Mouse (Mus musculus) gastrocnemius, adult 2 months (tissue): ENCODE results near the gene Gm49388. TPM values are rescaled to one million over a fixed set of nuclear protein-coding genes. Genes with fewer than 3 reads are reported as not detected.

Source experiments
- DNase-seq: peaks from one replicate; pipeline ENCODE4 v3.0.0; 2022
- H3K27ac ChIP-seq: fragments of 200-600 bp; 2 replicates; pipeline ENCODE4 v1.8.1; 2022; ENCODE audit warnings: mild to moderate bottlenecking
- H3K4me3 ChIP-seq: fragments of 200-600 bp; 2 replicates; pipeline ENCODE4 v1.8.1; 2022; ENCODE audit warnings: mild to moderate bottlenecking, moderate library complexity
- CTCF ChIP-seq: fragments of 200-600 bp; IDR thresholded peaks from 2 replicates; pipeline ENCODE4 v1.8.1; 2022; ENCODE audit warnings: antibody characterized with exemption, mild to moderate bottlenecking, moderate library complexity
- intact Hi-C: fragments of 180-260 bp; cut with DNase I; formaldehyde crosslinking; loops from one replicate; pipeline ENCODE4 v1.15.1; 2025
- total RNA-seq, 2 experiments: library from RNA; stranded (reverse); gene quantifications; 2 replicates each; pipeline ENCODE4 v1.2.3; 2021

Gene Gm49388
- total RNA-seq, 2 experiments from 2014 or later, result 1.9 to 2.1 TPM

DNA sequence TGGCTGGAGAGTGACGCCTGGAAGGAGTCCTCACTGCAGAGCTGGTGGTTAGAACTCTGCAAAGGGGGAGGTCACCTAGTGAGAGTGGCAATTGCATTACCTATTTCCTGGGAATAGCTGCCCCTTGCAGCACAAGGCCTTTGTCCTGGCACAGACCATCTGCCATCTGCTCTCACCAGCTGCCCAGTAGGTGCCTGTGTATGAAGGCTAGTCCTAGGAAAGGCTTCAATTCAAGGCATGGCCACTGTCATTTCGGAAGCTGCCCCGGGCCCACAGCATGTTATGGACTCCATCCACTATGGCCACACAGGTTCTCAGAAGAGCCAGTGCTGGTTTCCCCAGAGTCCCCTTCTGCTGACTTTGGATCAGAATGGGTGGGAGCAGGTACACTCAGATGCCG lies 13.2 kb downstream of the Gm49388 start:
- intact Hi-C loops, result no loop called here
- TF ChIP-seq CTCF, result no peak
- no peak for DNase-seq
- H3K4me3 ChIP-seq, result no peak overlapping the region
- no peak overlapping the region for H3K27ac ChIP-seq

DNA sequence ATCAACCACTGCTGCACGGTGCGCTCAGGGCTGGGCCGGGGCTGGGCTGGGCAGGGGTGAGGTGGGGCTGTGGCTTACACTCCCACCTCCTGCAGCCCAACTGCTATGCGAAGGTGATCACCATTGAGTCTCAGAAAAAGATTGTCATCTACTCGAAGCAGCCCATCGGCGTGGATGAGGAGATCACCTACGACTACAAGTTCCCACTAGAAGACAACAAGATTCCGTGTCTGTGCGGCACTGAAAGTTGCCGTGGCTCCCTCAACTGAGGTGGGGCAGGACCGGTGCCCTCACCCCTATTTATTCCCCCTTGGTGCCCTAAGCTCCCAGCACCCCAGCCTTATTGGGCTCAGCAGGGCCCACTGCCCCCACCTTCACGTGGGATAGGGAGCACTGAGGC lies 13.8 kb downstream of the Gm49388 start:
- TF ChIP-seq CTCF, result no peak
- DNase-seq, result no peak
- Histone ChIP-seq H3K4me3 (no peak overlapping the region), H3K27ac (no peak overlapping the region)
- intact Hi-C loops, result no loop called here

DNA sequence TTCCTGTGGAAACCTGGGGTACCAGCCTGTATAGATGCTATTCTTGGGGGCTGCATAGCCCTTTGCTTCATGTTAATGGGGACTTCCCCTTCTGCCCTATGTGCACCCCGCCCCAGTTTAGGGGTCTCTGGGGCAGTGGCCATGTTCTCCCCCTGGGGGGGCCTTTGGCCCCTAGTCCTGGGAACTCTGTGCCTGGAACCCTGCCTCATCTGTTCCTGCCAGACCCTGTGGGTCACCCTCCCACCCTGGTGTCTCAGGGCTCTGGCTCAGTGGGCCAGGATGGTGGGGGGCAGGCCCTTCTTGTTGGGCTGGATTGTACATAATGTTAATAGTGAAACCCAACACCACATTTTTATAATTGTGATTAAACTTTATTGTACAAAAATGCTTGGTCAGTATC lies 14.3 kb downstream of the Gm49388 start:
- no peak overlapping the region for H3K4me3 ChIP-seq
- intact Hi-C loops, result loop anchor here (1.0 to 5.0 kb wide), 3 partner anchors 43 to 136 kb away; no protein-coding TSS in a partner anchor
- H3K27ac ChIP-seq, result 0 out of 2 replicates have a peak overlapping the region, but pooled peaks have one; percentile 88
- DNase-seq, result no peak
- TF ChIP-seq CTCF, result no peak

DNA sequence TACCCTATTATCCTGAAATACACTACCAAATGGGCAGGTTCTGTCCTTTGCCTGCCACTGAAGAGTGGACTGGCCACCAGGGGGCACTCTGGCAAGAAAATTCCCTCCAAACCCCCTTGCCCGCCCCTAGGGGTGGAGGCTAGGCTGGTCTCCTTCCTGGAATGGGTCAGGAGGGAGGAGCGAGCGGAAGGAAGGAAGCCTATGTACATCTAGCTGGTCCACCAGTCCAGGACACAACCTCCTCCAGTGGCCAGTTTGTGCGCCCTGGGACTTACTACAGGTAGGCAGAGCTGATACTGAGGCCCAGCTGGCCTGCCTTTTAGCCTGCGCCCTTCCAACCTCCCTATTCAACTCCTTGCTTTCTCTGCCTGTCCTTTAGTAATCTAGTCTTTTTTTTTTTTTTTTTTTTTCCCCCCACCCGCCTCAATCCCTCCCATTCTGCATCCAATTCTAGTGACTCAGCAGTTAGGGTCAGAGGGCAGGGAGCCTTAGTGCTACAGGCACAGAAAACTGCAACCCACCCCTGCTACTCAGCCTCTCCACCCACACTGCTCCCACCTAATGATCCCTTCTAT lies 15.1 kb downstream of the Gm49388 start, which contains the start of gene Hsd3b7:
Gene Hsd3b7, plus strand, starts transcription at position 170 of the 575 bp plus-strand sequence.
- H3K4me3 ChIP-seq, result peak within 1 kb of the TSS; percentile 72
- H3K27ac ChIP-seq, result peak within 1 kb of the TSS; percentile 88
- intact Hi-C loops, result loop anchor here (1.0 to 5.0 kb wide), 3 partner anchors 42 to 135 kb away; no protein-coding TSS in a partner anchor

DNA sequence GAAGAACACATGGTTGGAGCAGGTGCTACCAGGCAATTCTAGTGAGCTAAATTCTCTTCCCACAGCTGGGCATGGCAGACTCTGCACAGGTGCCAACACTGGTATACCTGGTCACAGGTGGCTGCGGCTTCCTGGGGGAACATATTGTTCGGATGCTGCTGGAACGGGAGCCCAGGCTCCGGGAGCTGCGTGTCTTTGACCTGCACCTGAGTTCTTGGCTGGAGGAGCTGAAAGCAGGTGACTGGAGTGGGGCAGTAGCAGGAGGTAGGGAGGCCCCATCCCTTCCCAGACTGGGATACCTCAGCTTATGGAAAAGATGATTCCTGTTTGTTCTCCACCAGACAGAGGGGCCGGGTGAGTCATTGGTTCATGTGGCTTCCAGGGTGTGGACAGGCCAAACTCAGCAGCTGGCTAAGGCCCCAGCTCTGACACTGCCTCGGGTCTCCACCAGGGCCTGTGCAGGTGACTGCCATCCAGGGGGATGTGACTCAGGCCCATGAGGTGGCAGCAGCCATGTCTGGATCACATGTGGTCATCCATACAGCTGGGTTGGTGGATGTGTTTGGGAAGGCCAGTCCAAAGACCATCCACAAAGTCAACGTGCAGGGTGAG lies 15.7 kb downstream of the Gm49388 start:
- intact Hi-C loops, result loop anchor here (5.0 kb wide), 1 partner anchor 41 kb away; no protein-coding TSS in a partner anchor
- peak; percentile 66 for DNase-seq
- peak overlapping the region; percentile 88 for H3K27ac ChIP-seq
- TF ChIP-seq CTCF, result no peak
- H3K4me3 ChIP-seq, result peak overlapping the region; percentile 72

More for the DNA sequence above, 15.1 kb downstream of the Gm49388 start, which contains the start of gene Hsd3b7:
- peak; percentile 95 for DNase-seq
- TF ChIP-seq CTCF, result peak; percentile 99

DNA sequence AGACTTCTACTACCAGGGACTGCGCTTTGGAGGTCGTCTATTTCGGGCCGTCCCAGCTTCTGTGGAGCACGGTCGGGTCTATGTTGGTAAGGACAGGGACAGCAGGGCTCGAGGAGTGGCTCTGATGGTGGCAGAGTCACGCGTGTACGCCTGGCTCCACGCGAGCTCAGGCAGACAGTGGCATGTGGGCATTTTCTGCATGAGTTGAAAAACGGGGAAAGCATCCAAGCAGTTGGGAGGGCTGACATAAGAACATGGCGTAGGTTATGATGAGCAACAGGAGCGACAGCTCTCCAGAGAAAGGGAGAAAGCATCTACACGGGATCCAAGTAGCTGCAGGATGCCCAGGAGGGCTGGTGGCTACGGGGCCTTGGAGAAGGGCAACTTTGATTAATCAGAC lies 16.9 kb downstream of the Gm49388 start:
- no peak overlapping the region for H3K27ac ChIP-seq
- no peak overlapping the region for H3K4me3 ChIP-seq
- no peak for TF ChIP-seq CTCF
- DNase-seq, result no peak
- intact Hi-C loops, result loop anchor here (5.0 kb wide), 1 partner anchor 40 kb away; no protein-coding TSS in a partner anchor

DNA sequence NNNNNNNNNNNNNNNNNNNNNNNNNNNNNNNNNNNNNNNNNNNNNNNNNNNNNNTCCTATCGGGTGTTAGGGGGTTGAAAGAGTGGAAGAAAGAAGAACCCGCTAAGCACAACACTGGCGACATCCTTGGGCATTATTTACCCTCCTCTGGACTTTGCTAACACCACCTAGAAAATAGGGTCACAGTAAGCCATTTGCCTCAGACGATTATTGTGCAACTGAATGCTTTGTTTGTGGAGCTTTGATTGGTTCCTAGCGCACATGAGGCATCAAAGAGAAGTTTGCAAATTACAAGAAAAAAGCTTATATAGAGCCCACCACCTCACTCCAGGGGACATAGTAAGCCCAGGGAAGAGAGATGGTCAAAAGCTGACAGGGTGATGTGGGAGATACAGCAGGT lies 23.4 kb downstream of the Gm49388 start:
- DNase-seq, result no peak
- Histone ChIP-seq H3K4me3 (no peak overlapping the region), H3K27ac (no peak overlapping the region)
- intact Hi-C loops, result no loop called here
- no peak for TF ChIP-seq CTCF

DNA sequence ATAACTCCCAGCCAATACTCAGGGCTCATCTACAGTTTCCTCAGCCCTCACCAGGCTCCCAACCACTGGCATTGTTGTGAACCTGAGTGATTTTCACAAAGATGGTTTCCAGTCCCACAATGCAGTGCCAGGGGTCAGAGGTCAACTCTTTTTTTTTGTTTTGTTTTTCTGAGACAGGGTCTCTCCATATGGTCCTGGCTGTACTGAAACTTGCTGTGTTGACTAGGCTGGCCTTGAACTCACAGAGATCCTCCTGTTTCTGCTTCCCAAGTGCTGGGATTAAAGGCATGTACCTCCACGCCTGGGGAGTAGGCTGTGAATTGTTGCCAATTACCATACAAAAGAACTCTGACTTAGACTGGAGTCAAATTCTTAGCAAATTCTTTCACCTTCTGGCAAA lies 24.4 kb downstream of the Gm49388 start:
- H3K27ac ChIP-seq, result no peak overlapping the region
- intact Hi-C loops, result no loop called here
- H3K4me3 ChIP-seq, result no peak overlapping the region
- TF ChIP-seq CTCF, result no peak
- DNase-seq, result no peak

DNA sequence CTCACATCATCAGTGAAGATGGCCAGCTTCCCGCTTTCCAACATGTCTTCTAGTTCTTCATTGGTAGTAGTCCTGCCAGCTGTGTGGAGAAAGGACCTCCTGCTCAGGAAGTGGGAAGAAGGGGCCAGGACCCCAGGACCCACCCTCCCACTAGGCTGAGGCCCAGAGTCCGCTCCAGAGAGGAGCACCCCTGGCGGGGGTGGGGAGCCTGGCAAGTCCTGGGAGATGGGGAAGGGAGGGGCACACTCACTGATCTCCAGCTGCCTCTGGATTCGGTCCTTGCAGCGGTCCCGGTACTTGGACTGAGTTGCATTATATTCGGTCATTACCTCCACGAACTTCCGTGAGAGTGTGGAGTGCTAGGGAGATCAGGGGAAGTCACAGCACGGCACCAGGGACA lies 25.2 kb downstream of the Gm49388 start:
- Histone ChIP-seq H3K27ac (no peak overlapping the region), H3K4me3 (no peak overlapping the region)
- intact Hi-C loops, result no loop called here
- no peak for DNase-seq
- TF ChIP-seq CTCF, result no peak

DNA sequence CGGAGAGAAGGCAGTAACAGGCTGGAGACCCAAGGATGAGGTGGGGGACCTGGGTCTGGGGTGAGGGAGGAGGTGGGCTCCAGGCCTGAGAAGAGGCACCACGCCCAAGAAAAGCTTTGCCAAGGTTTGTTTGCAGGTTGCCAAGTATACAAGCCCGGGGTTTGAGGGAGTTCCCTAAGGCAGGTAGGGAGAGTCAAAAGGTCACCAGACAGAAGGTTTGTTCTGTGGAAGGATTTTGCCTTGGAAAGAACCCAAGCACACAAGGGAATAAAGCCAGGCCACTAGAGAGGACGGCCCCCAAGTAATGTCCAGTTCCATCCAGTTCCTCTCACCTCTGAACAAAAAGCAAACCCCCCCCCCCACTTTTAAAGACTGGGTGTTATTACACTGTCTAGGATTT lies 25.8 kb downstream of the Gm49388 start:
- no peak for DNase-seq
- no peak overlapping the region for H3K27ac ChIP-seq
- TF ChIP-seq CTCF, result no peak
- intact Hi-C loops, result no loop called here
- no peak overlapping the region for H3K4me3 ChIP-seq

DNA sequence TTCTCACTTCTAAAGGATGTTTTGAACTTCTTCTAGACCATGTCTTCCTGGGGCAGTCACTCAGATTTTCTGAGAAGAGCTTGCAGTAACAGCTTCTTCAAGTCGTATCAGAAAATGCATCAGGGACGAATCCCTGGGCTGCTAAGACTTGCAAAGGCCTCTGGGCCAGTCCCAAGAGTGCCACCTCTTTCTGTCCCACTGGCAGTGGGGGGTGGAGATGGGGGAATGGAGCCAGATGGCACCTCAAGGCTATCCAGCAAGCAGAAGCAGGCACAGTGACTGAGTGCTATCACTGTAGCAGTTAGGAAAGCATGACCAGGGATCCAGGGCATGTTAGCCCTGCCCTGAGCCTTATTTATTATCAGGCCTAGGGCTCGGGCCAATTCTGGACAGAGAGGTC lies 26.9 kb downstream of the Gm49388 start:
- H3K27ac ChIP-seq, result no peak overlapping the region
- no peak for TF ChIP-seq CTCF
- no peak overlapping the region for H3K4me3 ChIP-seq
- peak; percentile 0 for DNase-seq
- intact Hi-C loops, result no loop called here

DNA sequence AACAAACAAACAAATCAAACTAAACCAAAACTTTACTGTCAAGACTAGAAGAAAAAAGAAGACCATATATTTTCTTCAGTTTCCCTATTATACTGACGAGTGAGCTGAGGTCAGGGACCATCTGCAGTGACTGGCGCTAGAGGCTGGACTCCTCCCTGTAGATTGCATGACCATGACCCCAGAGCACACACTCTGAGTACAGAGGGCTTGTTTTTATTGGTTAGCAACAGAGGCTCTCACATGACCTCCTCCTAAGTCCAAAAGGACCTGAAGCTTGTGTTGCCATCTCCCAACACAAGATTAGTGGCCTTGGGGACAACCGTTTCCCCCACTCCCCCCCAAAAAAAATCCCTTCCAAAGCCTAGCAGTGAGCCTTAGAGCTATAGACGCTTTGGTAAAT lies 28.4 kb downstream of the Gm49388 start:
- peak; percentile 50 for DNase-seq
- H3K27ac ChIP-seq, result peak overlapping the region; percentile 81
- TF ChIP-seq CTCF, result no peak
- peak overlapping the region; percentile 56 for H3K4me3 ChIP-seq
- intact Hi-C loops, result no loop called here

DNA sequence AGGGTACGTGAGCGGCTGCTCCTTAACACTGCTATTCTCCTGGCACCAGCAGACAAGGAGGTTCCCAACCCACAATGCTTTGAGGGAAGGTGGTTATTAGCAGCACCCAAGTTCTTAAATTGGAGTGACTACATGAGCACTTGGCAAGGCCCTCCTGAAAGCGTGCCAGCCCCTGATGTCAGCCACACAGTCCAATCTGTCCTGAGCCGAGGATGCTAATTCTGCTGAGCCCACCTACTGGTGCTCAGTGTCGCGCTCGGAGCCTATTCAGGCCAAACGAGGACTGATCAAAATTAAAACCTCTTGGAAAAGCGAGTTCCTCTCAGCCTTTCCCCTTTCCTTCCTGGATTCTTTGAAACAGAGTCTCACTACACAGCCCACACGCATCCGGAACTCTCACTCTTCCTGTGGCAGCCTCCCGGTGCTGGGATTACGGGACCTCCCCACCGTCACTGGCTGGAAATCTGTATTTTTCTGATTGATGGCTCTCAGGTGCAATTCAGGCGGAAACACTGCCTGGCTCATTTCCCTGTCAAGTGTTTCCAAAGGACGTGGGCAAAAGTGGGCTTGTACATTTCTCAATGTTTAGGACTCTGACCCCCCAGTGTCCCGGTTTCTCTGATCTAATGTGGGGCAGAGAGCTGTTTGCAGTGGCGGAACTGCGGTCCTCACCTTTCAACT lies 29.0 kb downstream of the Gm49388 start:
- peak overlapping the region; percentile 81 for H3K27ac ChIP-seq
- intact Hi-C loops, result no loop called here
- peak overlapping the region; percentile 56 for H3K4me3 ChIP-seq
- peak; percentile 89 for DNase-seq
- TF ChIP-seq CTCF, result no peak
